Mouse (Mus musculus) olfactory bulb, adult 2 months (tissue): ENCODE data around the gene Calm5.

Experiments used
- CTCF ChIP-seq: fragments of 200-500 bp; IDR thresholded peaks from 2 replicates; pipeline ENCODE4 v1.5.1; 2012; ENCODE audit warnings: low read depth, mild to moderate bottlenecking, low read length, moderate library complexity; ENCODE audit not compliant: insufficient read depth
- POLR2A ChIP-seq: fragments of 200-500 bp; IDR thresholded peaks from 2 replicates; pipeline ENCODE4 v1.6.1; 2012; ENCODE audit warnings: mild to moderate bottlenecking, low read depth, low read length, moderate library complexity; ENCODE audit not compliant: insufficient read depth

GRCm38 (mm10) chr13:3896032-3896431 is 42.1 kb downstream of the Calm5 start:
- TF ChIP-seq CTCF (no peak), POLR2A (no peak)
